Mouse (Mus musculus) myocyte (in vitro differentiated cells): ENCODE results near the gene Cldn14.

ENCODE experiments used
- MAX ChIP-seq: IDR thresholded peaks from one replicate; pipeline ENCODE4 v1.6.1; 2011; ENCODE audit warnings: low read depth, mild to moderate bottlenecking, control low read depth
- POLR2A ChIP-seq: IDR thresholded peaks from one replicate; pipeline ENCODE4 v1.6.1; 2011; ENCODE audit warnings: low read depth, mild to moderate bottlenecking, control low read depth, moderate library complexity; ENCODE audit not compliant: insufficient read length
- REST ChIP-seq: IDR thresholded peaks from one replicate; pipeline ENCODE4 v1.6.1; 2011; ENCODE audit warnings: mild to moderate bottlenecking, control low read depth, moderate library complexity; ENCODE audit not compliant: insufficient read depth, insufficient read length

GRCm38 (mm10) chr16:93974278-93974677, 34.4 kb downstream of the Cldn14 start:
- no peak for TF ChIP-seq REST
- TF ChIP-seq POLR2A, result no peak
- no peak for TF ChIP-seq MAX
